Mouse (Mus musculus) liver, postnatal 0 days (tissue): ENCODE data around the gene Arhgef3. TPM values are rescaled to one million over a fixed set of nuclear protein-coding genes. Genes with fewer than 3 reads are reported as not detected.

Experiments
- ATAC-seq: fragments of 200-750 bp; cut with Nextera tagmentation; 2 replicates; pipeline ENCODE4 v1.8.0; 2017; ENCODE audit warnings: mild to moderate bottlenecking, moderate library complexity
- DNase-seq: peaks from one replicate; pipeline ENCODE4 v3.0.0-alpha.2; 2016
- H3K27ac ChIP-seq: fragments of 300-500 bp; sonication (generic); 2 replicates; pipeline ENCODE4 v1.5.1; 2014; ENCODE audit warnings: antibody characterized with exemption, moderate library complexity, mild to moderate bottlenecking, low read depth
- H3K27me3 ChIP-seq: fragments of 300-500 bp; sonication (generic); 2 replicates; pipeline ENCODE4 v1.6.1; 2014; ENCODE audit warnings: low read length, control low read depth, mixed read lengths; ENCODE audit not compliant: insufficient read depth
- H3K36me3 ChIP-seq: fragments of 300-500 bp; sonication (generic); replicated peaks from 2 replicates; pipeline ENCODE4 v1.6.1; 2014; ENCODE audit warnings: mild to moderate bottlenecking, control low read depth, low read length, moderate library complexity, mixed read lengths; ENCODE audit not compliant: insufficient read depth
- H3K4me1 ChIP-seq: fragments of 300-500 bp; sonication (generic); 2 replicates; pipeline ENCODE4 v1.6.1; 2014; ENCODE audit warnings: antibody characterized with exemption, mild to moderate bottlenecking, control low read depth; ENCODE audit not compliant: insufficient read depth
- H3K4me2 ChIP-seq: fragments of 300-500 bp; sonication (generic); 2 replicates; pipeline ENCODE4 v1.6.1; 2014; ENCODE audit warnings: low read depth, mild to moderate bottlenecking, low read length, moderate library complexity, mixed read lengths
- H3K4me3 ChIP-seq: fragments of 300-500 bp; sonication (generic); 2 replicates; pipeline ENCODE4 v1.5.1; 2014; ENCODE audit warnings: low read depth, low read length
- H3K9ac ChIP-seq: fragments of 300-500 bp; sonication (generic); replicated peaks from 2 replicates; pipeline ENCODE4 v1.6.1; 2014; ENCODE audit warnings: mild to moderate bottlenecking, moderate library complexity
- H3K9me3 ChIP-seq: fragments of 300-500 bp; sonication (generic); 2 replicates; pipeline ENCODE4 v1.6.1; 2016; ENCODE audit warnings: mild to moderate bottlenecking, control low read depth, low read length, mixed read lengths
- CTCF ChIP-seq: sonication (generic); IDR thresholded peaks from 2 replicates; pipeline ENCODE4 v1.5.1; 2016; ENCODE audit warnings: antibody characterized with exemption, low read depth
- EP300 ChIP-seq: IDR thresholded peaks from 2 replicates; pipeline ENCODE4 v1.6.1; 2016; ENCODE audit warnings: antibody characterized with exemption, low read depth, mild to moderate bottlenecking
- WGBS: fragments of 180-500 bp; shearing (Covaris S2); extraction: QIAGEN DNeasy Blood & Tissue Kit; methylation state at CpG from one replicate; pipeline ENCODE4 v1.1.7; 2014; ENCODE audit not compliant: insufficient replicate concordance; 5-methylcytosine and 5-hydroxymethylcytosine counted together
- polyA plus RNA-seq: library from polyadenylated mRNA; unstranded; fragments of >200 nt; fragmentation: Nextera tagmentation; extraction: Ambion mirVana; gene quantifications from 2 replicates; pipeline ENCODE4 v1.2.1, GENCODE M21; 2015

Gene Arhgef3
- polyA plus RNA-seq, 1 experiment from 2014 or later = 11.4 TPM

- Histone ChIP-seq H3K4me3 (no peak overlapping the region), H3K9ac (no peak overlapping the region), H3K4me2 (no peak overlapping the region), H3K36me3 (no peaks in the 10 kb centered on the region), H3K4me1 (peaks cover 28% of the 10 kb centered on the region), H3K9me3 (no peaks in the 10 kb centered on the region), H3K27me3 (no peaks in the 10 kb centered on the region), H3K27ac (no peak overlapping the region)
- DNase-seq = no peak
- no peak for ATAC-seq
- 55% methylated on average over 6 of the region's 6 CpGs for WGBS
- no peak for TF ChIP-seq CTCF
- TF ChIP-seq EP300 = no peak
Measured at GRCm38 (mm10) chr14:27357139-27357538, 242.4 kb downstream of the Arhgef3 start.

- Histone ChIP-seq H3K36me3 (0 out of 2 replicates have a peak, but pooled peaks cover 7% of the 10 kb centered on the region), H3K9me3 (no peaks in the 10 kb centered on the region)
- TF ChIP-seq CTCF (no peak), EP300 (no peak)
Measured at GRCm38 (mm10) chr14:27358202-27358601, 243.5 kb downstream of the Arhgef3 start.

GRCm38 (mm10) chr14:27360849-27361248 is 246.2 kb downstream of the Arhgef3 start:
- ATAC-seq = no peak
- WGBS = 73% methylated on average over 7 of the region's 7 CpGs
- peaks cover 17% of the 10 kb centered on the region for H3K36me3 ChIP-seq
- H3K9me3 ChIP-seq = no peaks in the 10 kb centered on the region
- H3K4me2 ChIP-seq = no peak overlapping the region
- DNase-seq = no peak
- peaks cover 1% of the 10 kb centered on the region for H3K4me1 ChIP-seq
- H3K27ac ChIP-seq = no peak overlapping the region
- H3K4me3 ChIP-seq = no peak overlapping the region
- H3K27me3 ChIP-seq = no peaks in the 10 kb centered on the region
- no peak overlapping the region for H3K9ac ChIP-seq
- no peak for TF ChIP-seq EP300
- no peak for TF ChIP-seq CTCF

More at GRCm38 (mm10) chr14:27358202-27358601, 243.5 kb downstream of the Arhgef3 start:
- H3K4me3 ChIP-seq = no peak overlapping the region
- peaks cover 17% of the 10 kb centered on the region for H3K4me1 ChIP-seq
- DNase-seq (no peak), ATAC-seq (no peak)
- H3K27me3 ChIP-seq = no peaks in the 10 kb centered on the region
- no peak overlapping the region for H3K4me2 ChIP-seq
- H3K9ac ChIP-seq = no peak overlapping the region
- no peak overlapping the region for H3K27ac ChIP-seq
- 69% methylated on average over 6 of the region's 6 CpGs for WGBS

GRCm38 (mm10) chr14:27361514-27361913 is 246.8 kb downstream of the Arhgef3 start:
- no peaks in the 10 kb centered on the region for H3K27me3 ChIP-seq
- H3K4me2 ChIP-seq = no peak overlapping the region
- no peak for TF ChIP-seq CTCF
- no peak for TF ChIP-seq EP300
- H3K27ac ChIP-seq = no peak overlapping the region
- ATAC-seq (no peak), DNase-seq (no peak)
- 83% methylated on average over 4 of the region's 4 CpGs for WGBS
- H3K9ac ChIP-seq = no peak overlapping the region
- H3K4me1 ChIP-seq = no peaks in the 10 kb centered on the region; the same call in none of the 2 replicates
- no peaks in the 10 kb centered on the region for H3K9me3 ChIP-seq
- peaks cover 17% of the 10 kb centered on the region for H3K36me3 ChIP-seq
- H3K4me3 ChIP-seq = no peak overlapping the region

GRCm38 (mm10) chr14:27364668-27365257 is 250.1 kb downstream of the Arhgef3 start:
- H3K36me3 ChIP-seq = peaks cover 17% of the 10 kb centered on the region
- H3K27ac ChIP-seq = no peak overlapping the region
- TF ChIP-seq EP300 (no peak), CTCF (no peak)
- peaks cover 7% of the 10 kb centered on the region for H3K4me1 ChIP-seq
- no peak for ATAC-seq
- H3K9me3 ChIP-seq = no peaks in the 10 kb centered on the region
- no peak overlapping the region for H3K4me3 ChIP-seq
- no peak for DNase-seq
- no peak overlapping the region for H3K4me2 ChIP-seq
- WGBS = 47% methylated on average over 5 of the region's 5 CpGs
- no peaks in the 10 kb centered on the region for H3K27me3 ChIP-seq
- no peak overlapping the region for H3K9ac ChIP-seq

GRCm38 (mm10) chr14:27367117-27367711 is 252.5 kb downstream of the Arhgef3 start:
- WGBS = 73% methylated on average over 10 of the region's 10 CpGs
- Histone ChIP-seq H3K27ac (no peak overlapping the region), H3K9ac (no peak overlapping the region), H3K9me3 (no peaks in the 10 kb centered on the region), H3K27me3 (no peaks in the 10 kb centered on the region), H3K4me3 (no peak overlapping the region), H3K4me1 (peaks cover 7% of the 10 kb centered on the region), H3K36me3 (peaks cover 17% of the 10 kb centered on the region), H3K4me2 (no peak overlapping the region)
- TF ChIP-seq EP300 = no peak
- TF ChIP-seq CTCF = no peak
- ATAC-seq = no peak
- no peak for DNase-seq
